In the genomic region with DNA sequence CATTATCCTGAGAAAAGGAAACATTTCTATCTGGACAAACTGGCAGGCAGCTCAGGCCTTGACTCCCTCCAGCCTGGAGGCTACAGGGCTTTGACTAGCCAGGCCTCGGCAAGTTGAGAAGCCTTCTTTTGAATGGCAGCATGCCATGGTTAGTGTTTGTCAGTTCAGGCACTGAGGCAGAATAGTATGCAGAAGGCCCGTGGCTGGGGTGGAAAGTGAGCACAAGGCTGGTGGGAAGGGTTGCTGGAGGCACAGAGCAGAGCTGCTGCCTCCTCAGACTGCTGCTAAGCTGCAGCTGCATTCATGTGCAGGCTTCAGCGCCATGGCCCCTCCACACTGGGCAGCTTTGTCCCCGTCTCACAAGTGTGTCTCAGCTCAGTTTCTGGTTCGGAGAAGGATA, we compare ENCODE assay signal across 9 mouse cellular contexts.
DNase-seq lines count a peak whose midpoint lies in the region; ATAC-seq lines count a peak whose summit lies in the region.
"Had no signal": no experiment of that assay in that cellular context is flagged by ENCODE, and none has a peak within 500 bp of the region (broad histone marks: within the 10 kb centered on the region; RNA-seq: fewer than 3 reads in every experiment).

No protein-coding gene starts in this region.

- intact Hi-C loops in left cerebral cortex, postnatal 10 days (cut with DNase I), result no loop called here

- no peaks in the 10 kb centered on the region for H3K36me3 ChIP-seq in embryonic facial prominence, embryonic 11.5 days (replicated peaks; ENCODE audit: control insufficient read depth, insufficient read depth, low read depth, low read length)
- H3K36me3 ChIP-seq in midbrain, embryonic 10.5 days, result no peaks in the 10 kb centered on the region
- H3K36me3 ChIP-seq: limb, embryonic 15.5 days had no signal

- peak; percentile 65; the same call in 1 of the 2 replicates for ATAC-seq in embryonic facial prominence, embryonic 11.5 days (replicated peaks; ENCODE audit: insufficient number of reproducible peaks, low FRiP score, low TSS enrichment, low read depth)

- H3K4me2 ChIP-seq in embryonic facial prominence, embryonic 11.5 days (ENCODE audit: low read depth, low read length), result no peak overlapping the region
- H3K4me2 ChIP-seq: limb, embryonic 15.5 days had no signal

- DNase-seq in left cerebral cortex, postnatal 10 days (ENCODE audit: extremely low spot score in 1 of 2, low spot score in 2 of 2), result peak; percentile 24 to 42
- DNase-seq in left cerebral cortex, adult 11 months (ENCODE audit: low spot score), result no peak
- DNase-seq in embryonic facial prominence, embryonic 11.5 days (ENCODE audit: low spot score), result peak; percentile 45
- DNase-seq in kidney, adult 8-10 months, result peak; percentile 39 to 62
- DNase-seq in midbrain, embryonic 10.5 days (ENCODE audit: low spot score), result peak; percentile 49
- DNase-seq in urinary bladder, postnatal 36 days (ENCODE audit: low spot score in 2 of 2), result no peak
- DNase-seq in right cerebral cortex, adult 18-20 months, result no peak
- DNase-seq in adrenal gland, postnatal 14 days, result no peak

- no peak overlapping the region for H3K27ac ChIP-seq in embryonic facial prominence, embryonic 11.5 days (replicated peaks; ENCODE audit: low read depth, low read length)
- H3K27ac ChIP-seq in midbrain, embryonic 10.5 days (replicated peaks), result peak overlapping the region; percentile 68
- H3K27ac ChIP-seq: limb, embryonic 15.5 days had no signal

- 39% methylated on average over 5 of the region's 5 CpGs for WGBS in embryonic facial prominence, embryonic 11.5 days
- 42% methylated on average over 5 of the region's 5 CpGs for WGBS in midbrain, embryonic 10.5 days

- H3K9me3 ChIP-seq in embryonic facial prominence, embryonic 11.5 days (replicated peaks; ENCODE audit: control insufficient read depth, low read length), result no peaks in the 10 kb centered on the region
- H3K9me3 ChIP-seq in midbrain, embryonic 10.5 days (replicated peaks), result no peaks in the 10 kb centered on the region
- H3K9me3 ChIP-seq: limb, embryonic 15.5 days had no signal

- H3K27me3 ChIP-seq in embryonic facial prominence, embryonic 11.5 days (ENCODE audit: control insufficient read depth, insufficient read depth, low read length), result no peaks in the 10 kb centered on the region
- no peaks in the 10 kb centered on the region for H3K27me3 ChIP-seq in midbrain, embryonic 10.5 days (ENCODE audit: low read depth, poor library complexity, severe bottlenecking)
- H3K27me3 ChIP-seq: limb, embryonic 15.5 days had no signal

- 0 out of 2 replicates have a peak overlapping the region, but pooled peaks have one; percentile 25 for H3K9ac ChIP-seq in embryonic facial prominence, embryonic 11.5 days (replicated peaks; ENCODE audit: low read length)
- H3K9ac ChIP-seq: limb, embryonic 15.5 days had no signal

- no peak overlapping the region for H3K4me3 ChIP-seq in embryonic facial prominence, embryonic 11.5 days (ENCODE audit: low read depth, low read length)
- no peak overlapping the region for H3K4me3 ChIP-seq in midbrain, embryonic 10.5 days
- H3K4me3 ChIP-seq: limb, embryonic 15.5 days had no signal

- H3K4me1 ChIP-seq in embryonic facial prominence, embryonic 11.5 days (ENCODE audit: control insufficient read depth, insufficient read depth, low read length), result peaks cover 5% of the 10 kb centered on the region; the same call in 1 of the 2 replicates
- H3K4me1 ChIP-seq in midbrain, embryonic 10.5 days, result peaks cover 16% of the 10 kb centered on the region

Comparison
In these comparisons a context has a peak if more than half of its experiments do, and no peak if none do; other contexts are left out.
1. DNase-seq: peak in left cerebral cortex, postnatal 10 days (2 of 2), embryonic facial prominence, embryonic 11.5 days (single experiment), kidney, adult 8-10 months (2 of 2) and midbrain, embryonic 10.5 days (single experiment); none in left cerebral cortex, adult 11 months (single experiment), urinary bladder, postnatal 36 days (0 of 2), right cerebral cortex, adult 18-20 months (single experiment) and adrenal gland, postnatal 14 days (single experiment).